Mouse (Mus musculus) thymus, postnatal 25 days (tissue): ENCODE measurements at regions not wholly inside any gene's neighbourhood (a gene's known extent, or its start where the extent isn't known, plus 50 kb on each side); places are given as distances from the start of the nearest gene placed in this dataset.

Experiments
- DNase-seq: peaks from one replicate; pipeline ENCODE4 v3.0.0; 2022

DNA sequence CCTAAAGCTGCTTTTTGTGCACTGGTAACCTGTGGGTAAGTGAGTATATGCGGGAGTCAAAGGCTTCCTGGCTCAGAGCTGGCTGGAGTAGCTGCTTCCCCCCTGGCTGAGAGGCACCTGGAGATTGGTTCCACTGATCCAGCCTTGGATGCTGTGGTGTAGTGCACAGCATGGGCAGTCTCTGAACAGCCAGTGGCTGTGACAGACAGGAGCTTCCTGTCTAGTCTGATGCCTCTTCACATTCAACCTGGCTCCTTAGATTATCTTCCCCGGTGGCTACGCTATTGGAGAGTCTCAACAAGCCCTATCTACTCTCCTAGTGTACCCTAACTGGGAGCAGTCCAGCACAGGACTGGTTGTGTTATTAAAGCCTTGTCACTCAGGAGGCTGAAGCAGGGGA is 160.4 kb upstream of the Adgrl2 start:
- no peak for DNase-seq

DNA sequence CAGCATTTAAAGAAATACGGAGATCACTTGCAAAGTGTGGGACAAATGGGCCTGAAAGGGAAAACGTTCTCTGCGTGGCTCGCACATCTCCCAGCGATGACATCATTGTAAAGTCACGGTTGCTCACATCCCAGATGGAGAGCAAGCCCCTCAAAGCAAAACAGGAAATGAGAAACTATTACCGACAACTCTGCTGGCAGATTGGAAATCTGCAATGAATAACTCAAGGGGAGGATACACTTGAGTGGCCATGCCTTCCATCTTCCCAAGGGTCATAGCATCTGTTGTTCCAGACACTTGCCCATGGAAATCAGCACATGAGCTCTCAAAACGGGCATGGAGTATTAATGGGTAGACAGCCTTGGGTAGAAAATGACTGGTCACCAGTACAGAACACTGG is 158.3 kb upstream of the Adgrl2 start:
- no peak for DNase-seq

DNA sequence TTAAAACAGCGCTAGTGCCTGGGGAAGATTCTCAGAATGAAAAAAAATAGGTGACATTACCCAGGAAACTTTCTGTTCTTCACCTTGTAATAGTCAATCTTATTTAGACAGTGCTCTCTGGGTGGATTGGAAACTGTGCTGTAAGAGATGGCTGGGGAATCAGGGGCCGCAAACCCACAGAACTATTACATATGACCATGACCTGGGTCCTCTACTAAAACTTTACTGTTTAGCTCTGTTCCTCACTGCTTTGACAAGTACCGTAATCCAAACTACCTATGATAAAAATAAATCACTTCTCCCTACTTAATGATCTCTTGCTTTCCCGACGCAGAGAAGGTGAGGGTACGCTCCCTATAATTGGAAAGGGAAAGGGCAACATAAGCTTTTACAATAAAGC is 157.6 kb upstream of the Adgrl2 start:
- no peak for DNase-seq

DNA sequence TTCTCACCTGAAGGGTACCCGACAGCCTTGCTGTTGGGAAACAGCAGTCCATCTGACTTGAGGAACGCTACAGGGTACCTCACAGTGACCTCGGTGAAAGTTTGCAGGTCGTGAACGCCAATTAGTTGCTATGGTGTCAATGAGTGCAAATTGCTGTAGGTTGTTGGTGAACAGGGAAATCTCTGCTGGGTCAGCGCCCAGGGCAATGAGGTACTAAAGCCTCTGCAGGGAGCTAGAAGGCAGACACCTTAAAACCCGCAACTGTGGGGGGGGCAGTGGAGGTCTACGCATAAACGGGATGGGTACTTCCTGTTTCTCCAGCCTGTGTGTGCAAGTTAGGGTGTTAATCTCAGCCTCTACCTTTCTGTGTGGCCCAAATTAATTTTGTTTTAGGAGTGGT is 156.3 kb upstream of the Adgrl2 start:
- DNase-seq: no peak

DNA sequence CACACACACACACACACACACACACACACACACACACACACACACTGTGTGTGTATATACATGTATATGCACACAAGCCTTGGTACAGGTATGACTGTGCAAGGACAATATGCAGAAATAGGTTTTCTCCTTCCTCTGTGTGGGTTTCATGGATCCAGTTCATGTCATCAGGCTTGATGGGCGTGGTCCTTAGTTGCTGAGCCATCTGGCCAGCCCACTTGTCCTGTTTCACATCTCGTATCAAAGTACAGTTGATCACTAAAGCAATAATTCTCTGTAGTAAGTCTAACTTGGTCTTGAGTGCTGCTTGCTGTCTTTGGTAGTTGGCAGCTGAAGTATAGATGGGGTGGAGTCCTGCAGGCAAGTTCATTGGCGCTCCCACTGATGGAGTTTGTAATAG is 150.1 kb upstream of the Adgrl2 start:
- no peak for DNase-seq

DNA sequence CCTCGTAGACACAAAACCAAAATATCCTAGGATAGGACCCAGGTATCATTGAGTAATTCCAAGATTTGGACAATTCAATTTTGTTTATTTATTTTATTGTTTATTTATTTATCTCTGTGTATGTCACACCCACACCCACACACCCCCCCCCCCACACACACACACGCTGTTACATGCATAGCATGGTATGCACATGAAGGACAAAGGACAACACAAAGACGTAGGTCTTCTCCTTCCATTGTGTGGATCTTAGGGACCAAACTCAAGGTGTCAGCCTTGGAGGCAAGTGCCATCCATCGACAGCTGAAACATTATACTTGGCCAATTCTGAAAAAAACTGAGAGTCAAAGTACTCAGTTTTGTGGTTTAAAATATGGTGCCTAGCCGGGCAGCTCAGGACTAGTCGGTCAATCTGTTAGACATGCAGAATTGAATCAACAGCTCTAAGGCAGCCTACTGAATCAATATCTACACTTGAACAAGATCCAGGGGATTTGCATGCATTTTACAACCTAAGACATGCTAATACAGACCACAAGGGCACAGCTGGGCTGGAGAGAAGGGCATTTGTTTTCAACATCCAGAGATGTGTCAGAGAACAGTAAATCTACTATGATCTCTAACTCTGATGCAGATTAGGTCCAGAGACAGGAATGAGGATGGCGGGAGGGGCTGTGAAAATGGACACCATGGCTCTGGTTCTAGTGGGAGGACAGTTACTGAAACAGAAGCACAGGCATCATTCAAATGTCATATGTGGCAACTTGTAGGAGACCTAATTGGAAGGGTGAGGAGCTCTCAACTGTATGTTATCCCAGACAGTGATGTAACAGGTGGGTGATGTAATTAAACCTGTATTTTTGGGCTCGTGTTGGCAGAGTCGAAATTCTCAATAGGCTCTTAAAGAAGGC is 143.9 kb upstream of the Adgrl2 start:
- DNase-seq: no peak

DNA sequence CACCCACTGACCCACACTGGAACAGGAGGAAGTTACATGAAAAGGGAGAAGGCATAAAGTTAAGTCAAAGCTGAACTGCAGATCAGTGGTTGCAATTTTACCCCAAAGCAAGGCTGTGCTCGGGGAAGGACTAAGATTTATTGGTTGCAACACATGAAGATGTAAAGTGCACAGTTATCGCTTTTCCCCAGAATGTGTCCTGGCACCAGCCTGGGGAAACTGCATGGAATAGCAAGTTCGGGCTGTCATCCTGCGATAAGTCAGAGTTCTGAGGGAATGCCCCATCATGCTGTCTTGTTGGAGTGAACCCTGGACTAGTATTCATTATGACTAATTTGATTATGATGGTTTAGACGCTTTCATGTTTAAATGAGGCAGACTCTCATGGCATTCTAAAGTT is 128.5 kb upstream of the Adgrl2 start:
- no peak for DNase-seq

DNA sequence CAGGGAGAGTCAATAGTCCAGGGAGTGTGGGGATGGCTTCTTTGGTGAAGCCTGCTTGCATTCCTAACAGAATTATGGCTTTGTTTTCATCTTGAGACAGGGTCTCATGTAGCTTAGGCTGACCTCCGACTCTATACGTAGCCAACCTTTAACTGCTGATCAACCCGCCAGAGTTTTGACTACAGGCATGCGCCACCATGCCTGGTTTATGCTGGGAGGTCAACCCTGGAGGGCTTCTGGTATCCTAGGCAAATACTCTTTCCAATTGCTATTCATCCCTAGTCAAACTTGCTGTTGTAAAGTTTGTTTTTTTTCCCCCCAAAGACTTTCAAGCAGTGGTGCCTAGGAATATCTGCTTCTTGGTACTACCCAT is 127.3 kb upstream of the Adgrl2 start:
- DNase-seq: no peak

DNA sequence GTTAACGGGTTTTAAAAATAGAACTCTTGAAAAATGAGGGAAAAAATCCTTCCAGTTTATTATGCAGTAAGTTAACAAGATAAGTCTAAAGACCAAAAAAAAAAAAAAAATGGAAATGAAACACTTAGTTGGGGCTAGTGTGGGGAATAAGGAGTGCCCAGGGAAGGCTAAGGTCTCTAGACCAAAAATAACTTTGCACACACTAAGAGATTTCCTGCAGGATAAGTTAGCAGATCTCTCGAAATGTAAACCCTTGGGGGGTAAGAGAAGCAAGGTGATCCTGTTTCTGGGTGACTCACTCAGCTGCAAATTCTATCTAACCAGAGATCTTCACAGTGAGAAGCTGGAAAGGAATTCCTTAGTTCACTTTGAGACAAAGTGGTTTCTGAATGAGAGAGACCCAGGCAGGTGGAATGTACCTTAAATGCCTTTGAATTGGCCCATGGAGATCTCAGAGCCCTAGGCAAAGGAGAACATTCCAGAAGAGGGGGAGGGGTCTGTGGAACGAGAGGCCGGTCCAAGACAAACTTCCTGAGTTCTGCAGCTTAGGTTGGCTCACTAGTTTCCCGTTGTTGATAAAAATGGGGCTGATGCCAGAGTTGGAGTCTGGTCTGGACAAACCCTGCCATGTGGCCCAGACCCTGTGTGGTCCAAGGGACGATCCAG is 126.8 kb upstream of the Adgrl2 start:
- DNase-seq: no peak

DNA sequence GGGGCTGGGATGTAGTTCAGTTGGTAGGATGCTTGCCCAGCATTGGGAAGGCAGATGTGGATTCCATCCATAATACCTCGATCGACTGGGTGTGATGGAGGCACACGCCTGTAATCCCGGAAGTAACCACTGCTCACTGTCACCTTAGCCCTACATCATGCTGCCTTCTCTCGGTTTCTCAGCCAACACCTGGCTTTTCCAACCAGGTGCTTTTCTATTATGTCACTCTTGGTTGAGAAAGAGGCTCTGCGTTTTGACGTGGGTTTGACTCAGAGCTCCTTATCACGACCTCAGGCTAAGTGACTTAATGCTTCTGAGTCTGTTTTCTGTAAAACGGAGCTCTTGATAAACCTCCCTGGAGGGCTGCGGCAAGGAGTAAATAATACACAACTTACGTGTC is 126.2 kb upstream of the Adgrl2 start:
- no peak for DNase-seq

DNA sequence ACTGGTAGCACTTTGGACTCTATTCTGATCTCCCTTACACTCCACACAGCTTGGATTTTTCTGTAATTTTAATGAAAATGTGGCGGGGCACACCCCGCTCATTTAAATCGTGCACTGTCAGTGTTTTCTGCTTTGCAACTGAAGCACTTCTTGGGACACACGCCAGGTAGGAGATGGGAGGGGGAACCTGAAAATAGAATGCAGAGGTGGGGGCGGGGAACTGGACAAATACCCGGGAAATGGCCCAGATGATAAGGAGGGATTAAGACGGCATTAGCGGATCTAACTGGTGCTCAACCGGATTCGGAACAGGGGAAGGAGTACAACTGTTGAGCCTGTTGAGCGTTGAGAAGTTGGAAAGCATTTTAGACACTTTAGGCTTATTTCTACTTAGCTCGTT is 125.5 kb upstream of the Adgrl2 start:
- no peak for DNase-seq

DNA sequence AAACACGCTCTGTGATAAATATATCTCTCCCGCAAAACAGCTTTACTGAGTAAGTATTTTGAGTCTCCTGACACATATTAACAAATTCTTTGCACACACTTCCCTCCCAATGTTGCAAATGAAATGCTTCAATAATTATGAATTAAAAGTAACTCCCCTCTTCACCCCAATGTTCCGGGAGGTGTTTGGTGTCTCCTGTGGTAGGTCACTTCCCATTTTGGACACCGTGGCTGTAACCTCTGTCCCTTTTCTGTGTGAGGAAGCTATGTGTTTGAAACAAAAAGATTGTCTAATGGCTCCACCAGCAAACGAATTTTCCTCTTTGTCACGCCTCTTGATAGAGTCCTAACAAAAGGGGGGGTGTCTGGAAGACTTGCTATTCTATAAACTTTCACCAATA is 122.5 kb upstream of the Adgrl2 start:
- no peak for DNase-seq

DNA sequence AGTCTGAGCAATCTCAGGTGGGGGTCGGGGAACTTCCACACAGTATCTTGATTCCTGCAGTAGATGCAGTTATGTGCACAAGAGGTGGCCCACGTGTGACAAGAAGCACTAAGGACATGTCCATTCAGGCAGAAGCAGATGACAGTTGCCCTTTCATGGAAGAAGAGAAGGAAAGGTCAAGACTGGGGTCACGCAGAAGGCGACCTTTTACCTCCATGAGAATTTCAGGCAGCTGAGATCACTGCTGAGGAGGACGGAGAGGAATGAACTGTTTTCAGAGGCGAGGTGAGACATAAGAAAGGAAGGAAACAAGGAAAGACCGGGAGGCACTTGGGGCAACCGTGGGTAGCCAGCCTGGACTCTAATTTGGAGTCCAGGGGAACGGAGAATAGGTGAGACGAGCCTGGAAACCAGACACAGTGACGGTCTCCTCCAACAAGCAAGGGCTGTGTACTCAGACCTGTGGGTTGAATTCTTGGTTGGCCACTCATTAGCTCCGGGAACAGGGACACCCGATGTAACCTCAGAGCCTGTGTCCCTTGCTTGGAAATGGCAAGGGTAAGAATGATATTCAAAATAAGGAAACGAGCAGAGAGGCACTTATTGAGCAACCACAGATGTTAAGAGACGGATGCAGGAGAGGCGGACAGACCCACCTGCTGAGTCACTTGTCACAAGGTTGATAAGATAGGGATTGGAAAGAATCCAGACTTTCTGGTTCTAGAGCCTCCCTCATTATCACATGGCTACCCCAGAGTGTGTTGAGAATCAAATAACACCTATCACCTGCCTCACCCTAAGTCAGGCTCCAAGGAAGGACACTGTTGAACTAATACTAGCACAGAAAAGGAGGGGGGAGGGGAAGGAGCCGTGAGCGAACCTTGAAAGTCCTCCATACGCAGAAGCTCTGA is 121.4 kb upstream of the Adgrl2 start:
- no peak for DNase-seq

DNA sequence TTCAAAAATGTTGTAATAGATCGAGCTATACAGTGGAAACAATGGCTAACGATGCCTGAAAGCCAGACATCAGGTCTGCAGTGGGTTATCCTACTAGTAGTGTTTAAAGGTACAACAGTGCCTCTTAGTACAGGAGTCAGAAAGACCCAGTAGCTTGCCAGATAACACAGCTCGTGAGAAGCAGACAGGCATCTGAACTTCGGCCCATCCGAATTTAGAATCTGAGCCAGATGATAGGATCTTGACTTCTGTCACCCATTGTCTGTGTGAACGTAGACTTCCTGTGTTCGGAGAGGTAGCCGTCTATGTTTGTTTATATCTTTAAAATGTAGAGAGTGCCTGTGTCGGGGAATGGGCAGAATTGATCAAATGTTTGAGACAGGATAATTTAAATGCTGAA is 120.5 kb upstream of the Adgrl2 start:
- no peak for DNase-seq

DNA sequence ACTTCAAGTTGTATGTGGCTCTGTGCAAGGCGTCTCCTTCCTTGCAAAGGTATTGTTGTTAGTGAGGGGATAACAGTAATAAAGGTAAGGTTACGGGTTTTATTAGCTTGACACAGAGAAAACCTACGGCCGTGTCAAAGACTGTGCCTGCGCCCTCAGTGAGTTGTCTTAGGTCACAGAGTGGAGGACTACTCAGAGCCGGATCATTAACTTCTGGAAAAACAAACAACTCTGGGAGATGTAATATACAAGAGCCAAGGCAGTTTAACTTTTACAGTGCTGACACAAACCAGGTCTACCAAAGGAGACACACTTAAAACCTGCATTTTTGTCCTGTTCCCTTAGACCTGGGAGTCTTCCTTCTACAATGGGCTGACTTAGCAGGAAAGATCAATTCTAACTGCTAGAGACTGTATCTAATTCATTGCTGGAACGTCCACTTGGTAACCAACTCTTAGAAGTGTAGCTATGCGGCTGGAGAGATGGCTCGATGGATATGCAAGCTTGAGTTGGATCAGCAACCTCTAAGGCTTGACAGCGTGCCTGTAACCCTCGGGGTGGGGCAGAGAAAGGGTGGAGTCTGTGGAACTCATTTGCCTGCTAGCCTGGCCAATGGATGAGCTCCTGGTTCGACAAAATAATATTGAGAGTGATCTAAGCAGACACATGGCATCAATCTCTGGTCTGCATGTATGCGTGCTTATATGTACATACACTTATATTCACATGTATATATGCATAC is 115.5 kb upstream of the Adgrl2 start:
- DNase-seq: no peak

DNA sequence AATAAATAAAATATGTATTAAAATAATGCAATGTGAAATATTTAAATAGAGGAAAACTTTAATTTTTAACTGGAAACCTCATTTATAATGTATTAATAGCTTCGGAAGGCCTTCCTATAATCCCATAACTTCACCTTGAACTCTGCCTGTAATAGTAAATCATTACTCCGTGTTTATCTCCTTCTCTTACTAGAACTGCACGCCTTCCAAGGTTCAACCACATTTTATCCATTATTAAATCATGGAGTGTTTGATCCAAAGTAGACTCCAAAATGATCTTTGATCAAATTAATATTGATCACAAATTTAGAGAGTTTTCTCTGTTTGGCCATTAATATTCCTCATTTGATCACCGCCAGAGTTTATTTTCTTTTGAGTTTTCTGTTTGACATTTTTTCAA is 114.8 kb upstream of the Adgrl2 start:
- no peak for DNase-seq

DNA sequence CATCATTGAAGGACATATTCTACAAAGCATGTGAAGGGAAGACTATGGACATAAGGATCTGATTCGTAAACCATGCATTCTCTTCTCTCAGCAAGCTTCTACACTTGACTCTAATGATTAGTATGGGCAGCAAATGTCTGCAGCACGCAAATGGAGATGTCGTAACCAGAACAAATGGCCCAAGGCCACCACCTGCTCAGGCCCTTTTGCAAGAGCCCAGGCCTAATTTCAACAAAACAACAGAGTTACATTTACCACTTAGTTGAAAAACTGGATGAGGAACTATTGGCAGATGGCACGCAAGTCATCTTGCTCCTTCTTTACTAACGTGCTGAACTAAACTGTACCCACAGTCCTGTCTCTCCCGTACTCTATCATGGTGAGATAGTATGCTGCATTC is 113.7 kb upstream of the Adgrl2 start:
- no peak for DNase-seq

DNA sequence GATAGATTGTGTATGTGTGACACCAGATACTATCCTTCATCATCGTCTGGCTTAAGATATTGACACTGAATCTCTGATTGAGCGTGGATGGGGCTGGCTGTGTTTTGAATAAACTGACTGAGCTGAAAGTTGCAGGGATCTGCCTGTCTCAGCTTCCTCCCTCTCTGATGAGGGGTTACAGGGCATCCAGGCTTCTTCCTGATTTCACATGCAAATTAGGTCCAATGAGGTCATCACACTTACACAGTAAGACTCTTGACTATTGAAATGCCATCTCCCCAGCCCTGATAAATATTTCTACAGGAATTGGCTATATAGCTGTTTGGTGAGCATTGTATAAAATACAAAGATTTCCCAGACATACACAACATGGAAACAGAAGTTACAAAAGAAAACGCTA is 113.1 kb upstream of the Adgrl2 start:
- no peak for DNase-seq

DNA sequence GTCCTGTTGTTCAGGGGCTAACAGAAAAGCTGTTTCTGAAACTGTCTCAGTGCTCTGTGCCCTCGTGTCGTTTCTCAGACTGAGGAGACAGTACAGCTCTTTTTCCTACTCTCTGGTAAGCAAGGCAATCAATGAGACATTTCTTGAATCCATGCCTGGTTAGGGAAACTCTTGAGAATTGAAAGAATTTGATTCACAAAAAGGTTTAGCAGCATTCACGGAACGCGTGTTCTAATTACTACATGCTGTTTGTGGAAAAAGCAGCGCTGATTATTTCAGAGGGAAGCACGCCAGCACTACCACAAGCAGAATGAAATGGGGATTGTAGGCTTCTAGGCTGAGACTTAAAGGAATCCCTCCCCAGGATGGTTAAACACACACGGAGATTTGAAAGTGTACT is 112.5 kb upstream of the Adgrl2 start:
- DNase-seq: no peak

DNA sequence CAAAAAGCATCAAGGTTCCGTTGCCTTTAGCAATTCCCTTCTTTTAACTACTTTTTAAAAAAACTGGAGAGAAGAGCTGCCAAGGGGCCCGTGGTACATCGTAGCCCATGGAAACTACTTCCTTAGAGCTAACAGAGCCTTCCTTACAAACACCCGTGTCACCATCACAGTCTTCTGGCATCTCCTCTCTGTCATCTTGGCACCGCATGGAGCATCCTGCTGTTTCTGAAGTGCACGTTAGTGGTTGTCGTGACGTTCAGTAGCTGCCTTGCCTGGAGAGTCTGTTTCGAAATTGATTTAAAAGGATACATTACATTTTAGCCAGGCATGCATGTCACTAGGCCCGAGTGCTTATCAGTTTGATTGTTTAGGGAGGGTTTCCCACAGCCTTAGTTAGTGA is 111.4 kb upstream of the Adgrl2 start:
- no peak for DNase-seq

DNA sequence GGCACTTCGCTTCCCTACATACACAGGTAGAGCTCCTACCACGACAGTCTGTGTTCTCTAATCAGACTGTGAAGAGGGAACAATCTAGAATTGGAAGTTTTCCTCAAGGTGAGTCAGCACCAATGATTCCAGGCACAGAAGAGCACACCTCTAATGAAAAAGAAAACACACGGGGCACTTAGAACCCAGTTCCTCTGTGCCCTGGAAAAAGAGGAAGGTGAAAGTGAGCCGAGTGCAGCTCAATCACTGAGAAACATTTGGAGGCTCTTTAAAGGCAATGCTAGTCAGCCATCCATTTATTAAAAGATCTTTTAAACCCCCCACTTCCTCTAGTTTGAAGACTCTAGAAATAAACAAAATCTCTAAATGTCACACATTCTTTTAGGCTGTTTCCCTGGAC is 108.4 kb upstream of the Adgrl2 start:
- DNase-seq: no peak

DNA sequence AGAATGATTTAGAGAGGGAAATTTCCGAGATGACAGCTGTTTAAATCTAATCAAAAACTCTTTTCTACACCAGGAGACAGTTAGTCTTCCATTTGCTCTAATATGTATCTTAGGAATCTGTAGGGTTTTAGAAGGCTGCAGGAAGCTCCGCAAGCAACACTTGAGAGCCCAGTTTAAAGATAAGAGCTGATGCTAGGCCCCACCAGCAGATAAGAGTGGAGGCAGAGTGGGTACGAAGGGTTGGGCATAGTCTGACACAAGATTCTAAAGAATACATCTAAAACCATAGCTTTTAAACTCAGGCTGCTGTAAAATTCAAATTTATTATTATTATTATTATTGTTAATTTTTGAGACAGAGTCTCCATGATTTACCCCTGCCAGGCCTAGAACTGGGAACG is 106.7 kb upstream of the Adgrl2 start:
- DNase-seq: no peak

DNA sequence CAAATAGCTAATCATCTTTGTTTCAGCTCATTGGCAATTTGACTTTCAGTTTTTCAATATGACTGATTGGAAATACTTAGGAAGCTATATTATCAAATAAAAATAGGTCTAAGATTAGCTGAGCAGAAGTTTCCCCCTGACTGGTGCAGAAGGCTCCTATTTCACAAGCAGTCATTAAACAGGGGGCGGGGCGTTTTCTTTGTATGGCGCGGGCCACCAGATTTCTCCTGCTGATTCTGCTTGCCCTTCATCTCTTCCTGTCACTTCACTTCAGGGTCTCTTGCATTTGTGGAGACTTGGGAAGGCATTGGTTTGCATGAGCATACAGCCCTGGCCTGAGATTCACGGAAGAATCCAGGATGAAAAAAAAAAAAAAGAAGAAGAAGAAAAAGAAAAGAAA is 102.3 kb upstream of the Adgrl2 start:
- DNase-seq: no peak
